Mouse (Mus musculus) thymus, postnatal 36 days (tissue): ENCODE data around the gene Lefty1.
"Not testable (repeated sequence)": the region's sequence is repeated elsewhere in the genome, so short reads cannot be mapped to it uniquely, and the experiment has no call there.

Source experiments
- DNase-seq, 2 experiments: peaks; one replicate each; pipeline ENCODE4 v3.0.0; 2022; ENCODE audit warnings: mixed read lengths in 2 of 2

Lefty1 gene

GRCm38 (mm10) chr1:180922273-180923048 is 12.4 kb upstream of the Lefty1 start:
- DNase-seq = peak in 1 of 2 experiments; percentile 51

GRCm38 (mm10) chr1:180924737-180925136 is 10.1 kb upstream of the Lefty1 start:
- DNase-seq = no peak

- DNase-seq = no peak
These were observed 8.5 kb upstream of the Lefty1 start for GRCm38 (mm10) chr1:180926286-180926685.

GRCm38 (mm10) chr1:180929599-180929998 is 5.2 kb upstream of the Lefty1 start:
- DNase-seq = no peak

GRCm38 (mm10) chr1:180931106-180931505 is 3.7 kb upstream of the Lefty1 start:
- no peak for DNase-seq

DNA sequence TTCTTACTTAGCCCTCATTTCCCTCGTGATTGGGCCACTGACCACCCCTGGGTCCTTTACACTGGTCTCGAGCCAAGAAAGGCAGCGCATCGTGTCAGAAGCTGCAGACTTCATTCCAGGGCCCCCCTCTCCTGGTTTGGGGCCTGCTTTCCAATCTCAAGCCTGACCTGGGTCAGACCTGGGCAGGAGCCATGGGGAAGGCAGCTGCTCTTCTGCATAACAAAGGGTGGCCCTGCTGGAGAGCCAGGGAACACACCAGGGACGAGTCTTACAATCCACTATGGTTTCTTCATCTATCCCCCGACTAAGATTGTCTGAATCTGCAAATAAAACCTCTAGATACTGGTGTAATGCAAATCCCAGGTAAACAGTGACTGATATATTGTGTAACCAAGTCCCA is 1.2 kb upstream of the Lefty1 start:
- DNase-seq = no peak

DNA sequence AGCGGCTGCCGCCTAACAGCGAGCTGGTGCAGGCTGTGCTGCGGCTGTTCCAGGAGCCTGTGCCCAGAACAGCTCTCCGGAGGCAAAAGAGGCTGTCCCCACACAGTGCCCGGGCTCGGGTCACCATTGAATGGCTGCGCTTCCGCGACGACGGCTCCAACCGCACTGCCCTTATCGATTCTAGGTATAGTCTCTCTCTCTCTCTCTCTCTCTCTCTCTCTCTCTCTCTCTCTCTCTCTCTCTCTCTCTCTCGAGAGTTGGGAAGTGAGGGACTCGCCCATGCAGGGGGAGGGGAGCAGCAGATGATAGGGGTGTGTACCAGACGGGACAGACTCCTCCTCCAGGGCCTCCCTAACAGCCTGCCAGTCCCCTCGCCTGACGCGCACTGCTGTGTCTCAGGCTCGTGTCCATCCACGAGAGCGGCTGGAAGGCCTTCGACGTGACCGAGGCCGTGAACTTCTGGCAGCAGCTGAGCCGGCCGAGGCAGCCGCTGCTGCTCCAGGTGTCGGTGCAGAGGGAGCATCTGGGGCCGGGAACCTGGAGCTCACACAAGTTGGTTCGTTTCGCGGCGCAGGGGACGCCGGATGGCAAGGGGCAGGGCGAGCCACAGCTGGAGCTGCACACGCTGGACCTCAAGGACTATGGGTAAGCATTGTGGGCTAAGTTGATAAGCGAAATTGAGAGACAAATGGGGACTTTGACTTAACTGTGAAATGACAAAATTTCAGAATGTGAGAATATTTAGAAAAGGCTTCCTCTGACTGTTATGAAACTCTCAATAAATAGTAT is 2.0 kb downstream of the Lefty1 start:
- not testable (repeated sequence) for DNase-seq

GRCm38 (mm10) chr1:180937631-180938030 is 2.8 kb downstream of the Lefty1 start:
- DNase-seq = not testable (repeated sequence)

DNA sequence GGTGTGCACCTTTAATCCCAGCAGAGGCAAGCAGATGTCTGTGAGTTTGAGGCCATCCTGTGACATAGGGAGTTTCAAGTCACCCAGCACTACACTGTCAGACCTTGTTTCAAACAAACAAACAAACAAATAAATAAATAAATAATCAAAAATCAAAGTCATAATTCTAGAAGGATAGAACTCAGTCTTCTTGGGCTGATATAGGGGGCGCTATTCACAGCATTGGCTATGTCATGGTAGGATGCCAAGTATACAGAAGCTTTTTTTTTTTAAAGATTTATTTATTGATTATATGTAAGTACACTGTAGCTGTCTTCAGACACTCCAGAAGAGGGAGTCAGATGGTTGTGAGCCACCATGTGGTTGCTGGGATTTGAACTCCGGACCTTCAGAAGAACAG is 4.0 kb downstream of the Lefty1 start:
- DNase-seq = not testable (repeated sequence)

DNA sequence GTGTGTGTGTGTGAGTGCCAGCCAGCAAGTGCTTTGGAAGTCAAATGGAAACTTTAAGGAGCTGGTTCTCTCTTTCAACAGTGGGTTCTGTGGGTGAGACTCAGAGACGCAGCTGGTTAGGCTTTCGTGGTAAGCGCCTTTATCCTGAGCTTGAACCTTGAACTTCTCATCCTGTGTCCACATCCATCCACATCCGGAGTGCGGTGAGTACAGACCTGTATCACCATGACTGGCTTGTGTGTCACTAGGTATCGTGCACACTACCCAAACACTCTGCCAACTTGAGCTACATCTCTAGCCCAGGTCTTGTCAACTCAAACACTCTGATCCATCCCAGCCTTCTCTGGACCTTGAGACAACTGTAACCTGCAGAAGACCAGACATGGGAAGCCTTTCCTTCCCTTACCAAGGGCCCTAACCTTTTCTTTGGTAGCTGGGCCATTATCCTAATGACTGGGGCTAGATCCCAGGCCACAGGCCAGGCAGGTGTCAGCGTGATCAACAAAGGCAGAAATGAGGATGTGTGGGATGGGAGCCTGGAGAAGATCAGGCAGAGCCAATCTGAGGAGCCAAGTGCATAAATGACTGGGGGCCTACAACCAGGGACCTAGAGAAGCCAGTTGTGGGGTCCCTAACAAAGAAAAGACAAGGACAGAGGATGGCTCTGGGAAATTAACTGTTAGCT is 6.1 kb downstream of the Lefty1 start:
- DNase-seq = no peak

DNA sequence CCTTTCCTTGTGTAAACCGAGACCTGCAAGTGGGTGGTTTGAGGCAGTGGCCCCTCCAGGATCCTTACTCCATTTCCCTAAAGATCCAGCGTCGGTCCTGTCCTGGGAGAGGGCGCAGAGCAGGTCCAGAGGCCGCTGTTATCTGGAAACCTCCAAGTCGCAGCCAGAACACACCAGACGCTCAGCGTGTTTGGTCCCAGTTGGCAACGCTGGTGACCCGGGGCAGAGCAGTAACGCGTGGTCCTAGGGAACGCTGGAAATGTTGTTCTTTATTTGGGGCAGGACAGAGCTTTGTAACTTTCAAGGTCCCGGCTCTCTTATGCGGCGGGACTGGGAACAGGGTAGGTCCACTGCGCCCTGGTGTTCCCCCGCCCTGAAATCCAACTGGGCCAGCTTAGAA is 6.9 kb downstream of the Lefty1 start:
- peak in 1 of 2 experiments; percentile 19 for DNase-seq

- DNase-seq = peak; percentile 70 to 74
These were observed 7.6 kb downstream of the Lefty1 start, which contains the start of gene Tmem63a for GRCm38 (mm10) chr1:180942166-180943031. TSS of gene Tmem63a (plus strand) at chr1:180942344.

DNA sequence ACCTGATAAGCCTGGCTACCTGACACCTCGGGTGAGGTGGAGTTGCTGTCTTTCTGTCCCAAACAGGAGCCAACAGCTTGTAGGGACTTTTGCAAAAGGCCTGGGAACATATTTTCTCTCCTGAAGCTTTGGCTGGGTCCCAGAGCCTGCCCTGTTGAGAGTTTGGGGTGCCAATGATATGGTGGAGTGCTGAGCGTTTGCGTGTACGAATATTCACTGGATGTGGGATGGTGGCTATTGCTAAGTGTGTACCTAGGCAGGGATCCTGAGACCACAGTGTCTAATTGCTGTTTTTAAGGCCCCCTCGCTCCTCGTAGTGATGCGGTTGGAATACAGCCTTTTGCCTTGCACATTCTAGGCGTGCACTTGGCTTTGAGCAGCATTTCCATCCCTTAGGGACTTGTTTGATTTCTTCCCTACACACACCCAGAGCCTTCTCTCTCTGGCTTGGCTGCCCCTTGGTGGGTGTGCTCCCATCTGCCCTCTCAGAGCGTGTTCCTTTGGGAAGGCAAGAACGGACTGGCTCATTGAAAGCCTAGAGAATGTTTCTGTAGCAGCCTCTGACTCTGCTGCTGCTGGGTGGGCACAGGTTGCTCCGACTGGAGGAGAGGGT is 8.3 kb downstream of the Lefty1 start:
- no peak for DNase-seq

GRCm38 (mm10) chr1:180943896-180944295 is 9.1 kb downstream of the Lefty1 start:
- no peak for DNase-seq

GRCm38 (mm10) chr1:180944553-180944952 is 9.7 kb downstream of the Lefty1 start:
- no peak for DNase-seq

DNA sequence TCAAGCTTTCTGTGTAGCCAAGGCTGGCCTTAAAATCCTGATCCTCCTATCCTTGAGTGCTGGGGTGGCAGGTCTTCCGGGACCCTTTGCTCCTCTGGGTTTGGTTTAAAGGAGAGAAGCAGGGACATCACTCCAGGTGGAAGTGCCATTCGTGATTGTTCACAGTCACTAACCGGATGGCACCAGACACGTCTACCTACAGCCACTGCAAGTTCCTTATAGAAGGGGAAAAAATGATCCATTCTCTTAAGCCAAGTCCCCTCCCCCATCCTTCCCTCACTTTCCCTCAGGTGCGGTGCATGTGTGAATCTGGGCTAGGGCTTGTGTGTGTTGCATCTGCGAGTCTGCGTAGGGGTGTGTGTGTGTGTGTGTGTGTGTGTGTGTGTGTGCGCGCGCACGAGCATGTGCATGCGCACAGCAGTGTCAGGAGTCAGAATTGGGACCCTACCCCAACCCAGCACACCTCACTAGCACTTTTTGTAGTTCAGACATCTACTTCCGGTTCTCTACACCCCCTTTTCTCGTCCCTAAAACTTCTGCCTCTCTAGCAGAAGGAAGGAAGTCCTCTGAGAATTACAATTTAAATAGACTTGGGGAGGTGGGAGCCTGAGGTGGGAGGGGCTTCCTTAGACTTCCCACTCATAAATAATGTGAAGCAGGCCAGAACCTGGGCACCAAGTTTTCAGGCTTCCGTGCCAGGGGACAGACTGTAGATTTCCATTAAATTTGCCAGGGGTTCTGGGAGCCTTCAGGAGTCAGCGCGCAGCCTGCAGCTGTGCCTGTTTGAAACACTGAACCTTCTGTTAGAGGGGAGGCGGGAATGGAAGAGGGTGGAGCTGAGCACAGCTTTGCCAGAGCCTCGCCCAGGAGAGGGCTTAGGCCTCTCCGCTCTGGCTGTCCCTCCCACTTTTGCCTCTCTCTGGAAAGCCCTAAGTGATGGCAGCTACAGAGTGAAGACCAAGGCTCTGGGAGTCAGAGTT is 10.5 kb downstream of the Lefty1 start:
- DNase-seq = peak; percentile 36 to 49

- DNase-seq = no peak
These were observed 11.6 kb downstream of the Lefty1 start for GRCm38 (mm10) chr1:180946448-180946847.

- no peak for DNase-seq
These were observed 17.4 kb downstream of the Lefty1 start for GRCm38 (mm10) chr1:180952085-180952746.

- DNase-seq = no peak
These were observed 18.0 kb downstream of the Lefty1 start for GRCm38 (mm10) chr1:180952808-180953207.

GRCm38 (mm10) chr1:180956401-180956800 is 21.6 kb downstream of the Lefty1 start:
- DNase-seq = no peak
